Mouse (Mus musculus) cerebellum, postnatal 10 days (tissue): ENCODE results near the gene Gm49711.
A peak's percentile ranks its signal among the peaks of the same experiment; 100 is the strongest.

Source experiments
- DNase-seq, 2 experiments: peaks; one replicate each; pipeline ENCODE4 v3.0.0; 2021; ENCODE audit warnings: mixed read lengths in 2 of 2

Gene Gm49711

DNA sequence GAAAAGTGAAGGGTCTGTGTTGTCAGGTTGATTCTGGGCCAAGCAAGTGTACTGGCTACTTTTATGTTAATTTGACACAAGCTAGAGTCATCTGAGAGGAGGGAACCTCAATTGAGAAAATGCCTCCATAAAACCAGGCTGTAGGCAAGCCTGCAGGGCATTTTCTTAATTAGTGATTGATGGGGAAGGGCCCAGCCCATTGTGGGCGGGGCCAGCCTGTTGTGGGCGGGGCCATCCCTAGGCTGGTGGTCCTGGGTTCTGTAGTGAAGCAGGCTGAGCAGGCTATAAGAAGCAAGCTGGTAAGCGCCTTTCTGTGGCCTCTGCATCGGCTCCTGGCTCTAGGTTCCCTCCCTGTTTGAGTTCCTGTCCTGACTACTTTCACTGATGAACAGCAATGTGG, 69.1 kb downstream of the Gm49711 start:
- DNase-seq = no peak

DNA sequence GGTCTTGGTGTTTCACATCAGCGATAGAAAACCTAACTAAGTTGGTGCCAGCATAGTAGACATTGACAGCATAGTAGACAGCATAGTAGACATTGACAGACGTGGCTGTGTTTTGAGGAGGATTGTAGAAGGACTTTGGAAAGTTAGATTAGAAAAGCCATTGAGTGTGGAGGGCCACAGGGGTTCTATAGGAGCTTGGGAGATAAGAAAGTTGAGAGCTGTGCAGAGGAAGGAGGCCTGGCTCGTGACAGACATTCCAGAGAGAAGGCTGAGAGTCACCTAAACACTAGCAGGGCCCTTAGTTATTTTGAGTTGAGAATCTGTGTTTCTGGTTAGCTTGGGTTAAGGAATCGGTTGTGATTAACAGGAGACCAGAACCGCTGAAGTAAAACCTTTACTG, 69.5 kb downstream of the Gm49711 start:
- DNase-seq = no peak

DNA sequence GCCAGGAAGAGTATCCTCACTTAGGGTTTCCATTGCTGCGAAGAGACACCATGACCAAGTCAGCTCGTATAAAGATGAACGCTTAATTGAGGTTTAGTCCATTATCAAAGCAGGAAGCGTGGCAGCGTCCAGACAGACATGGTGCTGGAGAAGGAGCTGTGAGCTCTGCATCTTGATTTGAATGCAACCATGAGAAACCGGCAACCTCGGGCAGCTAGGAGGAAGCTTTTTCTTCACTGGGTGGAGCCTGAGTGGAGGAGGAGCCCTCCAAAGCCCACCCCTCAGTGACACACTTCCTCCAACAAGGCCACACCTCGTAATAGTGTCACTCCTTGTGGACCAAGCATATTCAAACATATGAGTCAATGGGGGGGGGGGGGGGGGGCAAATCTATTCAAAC, 71.7 kb downstream of the Gm49711 start:
- DNase-seq = no peak

DNA sequence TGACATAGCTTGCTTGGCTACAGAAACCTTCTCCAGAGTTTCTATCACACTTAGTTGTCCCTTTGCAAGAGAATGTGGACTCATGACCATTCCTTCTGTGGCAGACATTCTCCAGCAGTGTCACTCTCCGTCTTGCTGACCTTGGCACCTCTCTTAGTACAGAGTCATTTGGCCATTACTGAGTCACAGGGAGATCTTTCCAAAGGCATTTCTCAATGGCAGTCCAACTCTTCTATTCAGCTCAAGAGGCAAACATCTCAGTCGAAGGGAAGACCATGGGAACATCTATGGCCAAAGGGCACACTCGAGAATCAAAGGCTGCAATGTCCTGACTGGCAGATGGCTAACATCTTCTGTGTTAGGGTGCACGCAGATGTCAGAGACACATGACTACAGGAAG, 74.4 kb downstream of the Gm49711 start:
- DNase-seq = no peak

DNA sequence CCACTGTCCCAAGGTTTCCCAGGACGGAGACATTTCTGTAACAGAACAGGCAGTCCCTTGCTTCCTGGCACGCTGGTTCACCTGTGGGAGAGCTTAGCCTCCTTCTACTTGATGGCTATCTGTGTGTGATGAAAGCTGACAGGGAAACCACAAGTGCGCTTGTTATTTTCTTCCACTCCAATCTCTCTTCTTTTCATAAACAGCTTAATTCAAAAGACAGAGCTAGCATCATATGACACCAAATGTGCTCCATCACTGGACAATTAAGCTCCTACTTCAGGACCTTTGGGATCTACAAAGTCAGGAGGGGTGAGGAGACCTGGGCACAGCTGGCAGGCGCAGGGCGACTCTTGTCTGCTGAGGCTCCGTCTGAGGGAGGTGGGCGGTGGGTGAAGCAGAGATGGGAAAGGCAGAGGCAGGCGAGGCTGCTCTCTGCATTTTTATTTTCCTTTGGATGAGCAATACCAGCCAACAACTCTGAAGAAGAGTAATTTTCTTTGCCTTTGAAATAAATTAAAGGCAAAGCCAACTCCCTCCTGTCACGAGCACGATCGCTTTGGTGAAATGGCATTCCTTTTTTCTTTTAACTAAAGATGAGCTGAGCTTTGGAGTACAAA, 76.1 kb downstream of the Gm49711 start:
- no peak for DNase-seq

DNA sequence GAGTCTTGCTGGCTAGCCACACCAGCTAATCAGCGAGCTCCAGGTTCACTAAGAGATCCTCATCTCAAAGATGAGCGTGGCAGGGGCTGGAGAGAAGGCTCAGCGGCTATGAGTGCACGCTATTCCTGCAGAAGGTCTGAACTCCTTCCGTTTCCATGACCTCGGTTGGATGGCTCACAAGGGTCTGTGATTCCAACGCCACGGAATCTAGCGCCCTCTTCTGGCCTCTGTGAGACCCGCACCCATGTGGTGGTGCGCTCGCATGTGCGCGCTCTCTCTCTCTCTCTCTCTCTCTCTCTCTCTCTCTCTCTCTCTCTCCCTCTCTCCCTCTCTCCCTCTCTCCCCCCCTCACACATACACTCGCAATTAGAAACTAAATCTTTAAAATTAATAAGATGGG, 78.2 kb downstream of the Gm49711 start:
- no peak for DNase-seq

DNA sequence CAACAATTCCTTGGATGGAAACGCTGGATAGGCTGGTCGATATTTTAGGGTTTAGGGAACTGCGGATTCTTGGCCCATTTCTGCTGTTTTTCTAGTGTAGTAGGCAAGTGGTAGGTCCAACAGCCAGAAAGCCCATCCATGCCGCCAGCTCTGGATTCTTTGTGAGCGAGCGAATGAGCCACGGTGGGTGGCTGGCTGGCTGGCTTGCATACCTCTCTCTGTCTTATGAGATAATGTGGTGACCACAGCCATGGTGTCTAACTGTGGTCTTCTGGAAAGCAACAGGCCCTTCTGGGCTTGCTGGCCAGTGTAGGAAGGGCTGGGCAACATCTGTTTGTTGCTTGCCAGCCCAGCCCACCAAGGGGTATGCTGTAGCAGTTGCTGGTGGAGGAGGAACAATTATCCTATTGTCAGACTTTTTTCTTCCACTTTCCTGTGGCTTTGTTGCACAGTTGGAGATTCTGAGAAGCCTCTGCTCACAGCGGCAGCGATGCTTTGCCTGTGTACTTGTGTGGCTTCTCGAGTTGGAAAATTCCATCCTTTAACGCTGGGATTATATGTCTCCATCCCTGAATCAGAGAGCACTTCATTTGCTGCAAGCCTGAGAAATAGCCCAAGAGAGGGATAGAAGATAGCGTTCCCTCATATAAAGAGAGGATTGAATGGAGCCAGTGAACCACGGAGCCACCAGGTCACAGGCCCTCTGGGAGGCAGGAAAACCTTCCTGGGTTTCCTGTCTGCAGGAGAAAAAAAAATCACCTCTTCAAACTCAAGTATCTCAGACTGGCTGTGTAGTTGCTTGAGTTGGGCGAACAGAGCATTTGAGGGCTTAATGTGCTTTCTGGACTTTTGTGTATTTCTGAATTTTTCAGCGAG, 81.5 kb downstream of the Gm49711 start:
- peak in 1 of 2 experiments; percentile 36 for DNase-seq

DNA sequence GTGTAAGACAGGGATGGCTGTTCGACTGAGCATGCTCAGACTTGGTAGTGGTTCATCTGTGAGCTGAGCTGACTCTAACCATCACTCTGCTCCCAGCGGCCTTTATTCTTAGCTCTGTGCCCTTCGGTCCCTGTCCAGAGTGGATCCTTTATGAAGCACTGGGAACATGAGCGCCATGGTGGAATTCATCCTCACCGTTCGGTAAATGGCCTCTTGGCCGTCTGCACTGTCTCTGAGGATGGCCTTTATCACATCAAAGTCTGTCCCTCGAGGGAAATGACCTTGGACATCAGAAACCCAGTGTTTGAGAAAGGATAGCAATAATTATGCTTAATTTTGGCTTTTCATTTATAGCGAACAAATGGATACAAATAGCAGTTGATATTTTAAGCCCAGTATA, 82.2 kb downstream of the Gm49711 start:
- no peak for DNase-seq

DNA sequence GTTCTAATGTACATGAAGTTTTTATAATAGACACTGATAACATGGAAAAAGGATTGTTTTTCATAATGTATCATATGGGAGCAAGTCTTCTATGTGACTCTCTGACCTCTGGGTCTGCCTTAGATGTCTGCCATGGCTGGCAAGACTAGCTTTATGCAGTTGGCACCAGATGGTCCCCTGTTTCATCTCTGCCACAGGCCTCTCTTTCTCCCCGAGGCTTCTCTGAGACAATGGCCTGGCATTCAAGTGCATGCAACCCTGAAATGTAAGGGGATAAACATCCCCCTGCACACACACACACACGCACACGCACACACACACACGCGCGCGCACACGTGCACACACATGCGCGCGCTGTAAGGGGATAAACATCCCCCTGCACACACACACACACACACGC, 82.9 kb downstream of the Gm49711 start:
- peak in 1 of 2 experiments; percentile 66 for DNase-seq

DNA sequence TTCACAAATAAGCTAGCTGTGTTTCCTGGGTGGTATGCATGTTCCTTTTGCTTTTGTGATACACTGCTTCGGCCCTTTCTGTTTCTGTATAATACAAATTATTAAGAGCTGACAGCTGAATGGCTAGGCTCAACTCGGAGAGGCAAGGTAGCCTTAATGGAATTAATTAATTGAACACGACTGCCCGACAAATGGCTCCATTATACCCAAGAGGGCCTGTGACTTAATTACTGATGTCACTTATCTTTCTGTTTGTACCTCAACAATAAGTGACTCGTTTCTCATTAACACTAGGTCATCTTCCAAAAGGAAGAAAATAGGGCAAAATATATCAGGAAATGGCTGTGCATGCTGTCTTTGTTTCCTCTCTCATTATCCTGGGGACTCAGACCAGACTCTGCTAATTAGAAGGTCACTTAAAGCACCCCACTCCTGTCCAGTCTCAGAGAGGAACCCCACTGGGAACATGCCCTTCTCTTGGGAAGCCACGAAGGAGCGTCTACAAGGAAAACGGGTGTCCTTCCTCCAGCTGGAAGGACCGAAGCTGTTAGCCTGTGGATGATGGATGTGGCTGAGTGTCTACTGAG, 84.4 kb downstream of the Gm49711 start:
- DNase-seq = no peak

DNA sequence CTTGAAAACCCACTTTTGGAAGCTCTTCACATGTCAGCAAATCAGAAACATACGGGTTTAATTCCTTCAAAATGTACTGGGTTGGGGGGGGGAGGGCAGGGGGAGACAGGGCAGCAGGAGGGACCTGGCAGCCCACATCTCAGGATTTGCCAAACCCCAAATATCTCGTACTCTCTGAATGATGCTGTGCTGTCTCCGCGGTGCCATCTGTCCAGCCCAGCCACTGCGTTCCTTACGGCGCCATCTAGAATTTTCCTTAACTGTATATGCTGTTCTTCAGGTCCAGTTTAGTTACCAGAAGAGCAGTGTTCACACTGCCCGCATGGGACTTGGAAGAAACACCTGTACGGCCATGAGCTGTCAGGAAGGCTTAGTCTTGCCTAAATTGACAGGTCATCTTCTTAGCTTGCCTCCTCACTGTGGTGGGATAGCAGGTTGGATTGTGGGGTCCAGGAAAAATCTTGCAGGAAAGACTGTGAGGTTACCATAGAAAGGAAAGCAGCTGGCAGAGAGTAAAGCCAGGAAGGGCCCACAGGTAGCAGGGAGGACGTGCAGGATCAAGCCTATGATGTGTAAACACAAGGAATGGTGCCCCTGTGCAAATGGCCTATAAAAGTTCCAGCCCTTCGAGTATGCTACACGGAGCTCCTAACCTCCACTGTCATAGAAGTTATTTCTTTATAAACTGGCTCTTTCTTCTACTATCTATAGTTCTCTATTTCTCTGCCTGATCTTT, 89.7 kb downstream of the Gm49711 start:
- DNase-seq = peak; percentile 74 to 80

DNA sequence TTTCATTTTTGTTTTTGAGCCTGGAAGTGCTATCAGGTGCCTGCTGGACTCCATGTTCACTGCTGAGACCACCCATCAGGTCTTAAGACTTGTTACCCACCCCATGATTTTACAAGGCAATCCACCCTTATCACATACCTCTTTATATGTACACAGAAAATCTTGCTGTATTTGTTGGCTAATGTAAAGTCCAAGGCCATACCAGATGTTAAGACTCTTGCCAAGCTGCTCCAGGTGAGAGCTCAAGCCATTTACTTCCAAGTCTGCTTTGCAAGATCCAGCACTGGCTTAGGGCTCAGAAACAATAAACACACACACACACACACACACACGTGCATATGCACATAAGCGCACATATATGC, 90.2 kb downstream of the Gm49711 start:
- no peak for DNase-seq

DNA sequence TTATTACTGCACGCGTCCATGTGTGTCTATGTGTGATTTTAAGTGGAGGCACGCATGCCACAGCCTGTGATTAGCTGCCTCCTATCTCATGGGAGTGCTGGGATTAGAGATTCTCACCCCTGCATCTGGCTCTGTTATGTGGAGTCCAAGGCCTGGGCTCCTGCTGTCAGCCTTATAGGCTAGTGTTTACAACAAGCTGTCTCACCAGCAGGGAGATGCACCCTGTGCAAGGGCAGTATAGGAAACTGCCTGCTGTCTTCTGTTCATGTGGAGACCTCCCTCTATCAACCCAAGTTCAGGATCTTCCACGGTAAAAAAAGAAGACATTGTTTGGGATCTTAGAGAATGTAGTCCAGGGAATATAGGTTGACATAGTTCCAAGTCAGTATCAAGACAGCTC, 92.9 kb downstream of the Gm49711 start:
- DNase-seq = no peak

DNA sequence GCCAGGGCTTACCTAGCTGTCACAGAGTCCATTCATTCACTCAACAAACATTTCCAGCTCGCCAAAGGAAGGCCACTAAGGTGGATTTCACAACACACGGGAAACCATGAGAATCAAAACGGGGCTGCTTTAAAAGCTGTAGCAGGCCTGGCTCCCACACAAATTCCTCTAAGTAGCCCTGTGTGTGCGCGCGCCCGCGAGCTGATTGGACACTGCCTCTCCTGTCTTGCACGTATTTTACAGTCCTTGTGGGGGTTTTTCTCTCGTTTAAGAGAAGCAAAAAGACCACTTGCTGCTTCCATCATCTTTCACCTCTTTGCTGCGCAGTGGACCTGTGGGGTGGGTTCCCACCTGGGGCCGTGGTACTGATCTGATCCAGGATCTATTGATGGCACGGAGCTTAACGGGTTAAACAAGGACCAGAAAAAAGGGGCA, 99.9 kb downstream of the Gm49711 start:
- peak; percentile 73 to 78 for DNase-seq

DNA sequence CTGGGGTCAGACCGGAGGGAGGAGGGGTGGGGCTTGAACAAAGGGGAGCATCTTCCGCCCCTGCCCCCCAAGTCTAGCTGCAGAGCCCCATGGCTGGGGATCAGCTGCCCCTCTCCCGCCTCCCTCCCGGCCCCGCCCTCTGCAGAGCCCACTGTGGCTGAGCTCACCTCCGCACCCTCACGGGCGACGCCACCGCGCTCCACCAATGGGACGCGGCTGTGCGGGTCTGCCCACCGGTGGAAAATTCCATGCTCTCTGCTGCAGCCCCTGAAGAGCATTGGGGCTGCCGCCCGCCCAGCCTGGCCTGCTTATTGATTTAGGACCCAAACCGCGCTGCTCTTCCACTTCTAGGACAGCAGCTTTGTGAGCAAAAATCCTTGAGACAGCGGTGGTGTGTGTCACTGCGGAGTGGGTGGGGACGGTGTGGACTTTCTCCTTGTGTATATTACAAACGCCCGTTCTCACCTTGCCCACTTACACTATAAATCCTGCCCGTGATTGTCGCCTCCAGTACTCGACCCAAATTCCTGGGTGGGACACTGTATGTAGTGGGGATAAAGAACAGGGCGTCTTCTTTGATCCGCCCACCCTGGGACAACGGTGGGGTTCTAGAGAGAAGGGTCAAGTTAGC, 100.5 kb downstream of the Gm49711 start:
- DNase-seq = peak; percentile 88 to 91

DNA sequence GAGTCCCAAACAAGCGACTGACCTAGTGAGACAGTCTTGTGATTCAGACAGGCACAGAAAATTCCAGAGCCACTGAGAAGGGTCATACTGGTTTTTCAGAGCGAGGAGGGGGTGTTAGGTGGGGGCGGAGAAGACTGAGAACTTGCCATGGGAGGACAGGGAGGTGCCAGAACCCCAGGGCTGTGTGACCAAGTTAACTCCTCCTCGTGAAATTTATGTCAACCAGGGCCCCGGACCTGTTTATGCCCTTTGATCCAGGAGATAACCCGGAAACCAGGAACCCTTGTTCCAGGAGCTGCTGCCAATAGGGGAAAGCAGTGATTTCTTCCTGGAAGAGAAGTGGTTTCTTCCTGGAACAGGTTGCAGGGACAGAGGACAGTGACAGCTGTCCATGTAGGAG, 101.0 kb downstream of the Gm49711 start:
- DNase-seq = peak; percentile 52 to 58

DNA sequence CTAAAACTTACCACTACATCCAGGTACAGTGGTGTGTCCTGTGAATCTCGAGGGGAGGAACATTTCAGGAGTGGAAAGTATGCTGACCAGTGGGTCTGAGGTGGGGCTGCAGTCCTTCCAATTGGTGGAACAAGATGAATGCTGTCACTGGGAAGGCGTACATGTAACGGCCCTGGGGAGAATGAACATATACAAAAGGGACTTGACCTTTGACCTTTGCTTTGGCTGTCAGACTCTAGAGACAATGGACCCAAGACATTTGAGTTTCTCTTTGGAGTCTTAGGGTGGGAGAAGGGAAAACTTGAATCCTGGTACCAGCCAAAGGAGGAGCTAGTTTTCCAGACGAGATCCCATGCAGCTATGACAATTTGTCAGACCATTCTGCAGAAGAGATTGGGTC, 104.2 kb downstream of the Gm49711 start:
- no peak for DNase-seq

DNA sequence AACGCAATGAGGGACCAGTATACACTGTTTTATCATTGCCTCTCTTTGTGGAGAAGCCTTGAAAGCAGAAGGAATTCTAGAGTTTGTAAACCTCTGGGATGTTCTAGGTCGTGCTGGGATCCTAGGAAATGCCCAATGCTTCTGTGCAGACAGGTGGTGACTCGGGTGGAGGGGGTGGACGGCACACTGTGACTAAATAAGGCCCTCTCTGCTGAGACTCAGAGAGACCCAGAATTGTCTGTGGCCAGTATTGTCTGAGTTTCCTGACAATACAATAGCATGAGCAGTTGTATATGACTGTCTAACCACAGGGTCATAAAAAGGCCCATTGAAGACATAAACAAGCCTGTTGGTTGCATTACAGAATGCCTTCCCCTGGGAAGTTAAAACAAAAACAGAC, 105.4 kb downstream of the Gm49711 start:
- no peak for DNase-seq

DNA sequence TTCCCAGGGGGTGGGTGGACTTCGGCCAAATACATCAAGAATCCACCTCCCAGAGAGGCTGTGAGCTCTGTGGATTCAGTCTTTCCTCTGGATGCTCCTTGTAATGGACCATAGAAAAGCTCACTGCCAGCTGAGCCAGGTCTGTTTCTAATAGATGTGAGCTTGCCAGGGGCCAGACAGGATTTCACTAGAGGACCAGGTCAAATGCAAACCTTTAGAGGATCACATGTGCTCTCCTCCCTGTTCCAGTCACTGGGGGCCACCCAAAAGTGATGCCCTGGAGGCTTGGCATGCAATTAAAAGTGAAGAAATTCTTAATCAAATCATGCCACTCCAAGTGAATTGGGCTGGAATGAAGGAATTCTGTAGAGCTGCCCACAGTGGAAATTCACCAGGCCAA, 117.9 kb downstream of the Gm49711 start:
- peak in 1 of 2 experiments; percentile 22 for DNase-seq

DNA sequence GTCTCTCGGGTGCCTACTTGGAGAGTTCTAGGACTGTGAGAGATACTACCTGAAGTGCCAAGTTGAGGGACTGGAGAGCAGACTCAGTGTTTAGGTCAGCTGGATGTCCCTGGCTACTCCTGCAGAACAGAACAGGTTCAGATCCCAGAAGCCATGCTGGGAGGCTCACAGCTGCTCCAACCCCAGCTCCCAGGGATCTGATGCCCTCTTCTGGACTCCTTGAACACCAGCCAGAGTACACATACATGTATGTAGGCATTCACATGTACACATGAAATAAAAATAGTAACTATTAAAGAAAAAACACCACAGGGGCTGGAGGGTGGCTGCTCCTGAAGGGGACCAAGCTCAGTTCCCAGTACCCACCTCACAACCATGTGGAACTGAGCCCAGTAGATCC, 119.6 kb downstream of the Gm49711 start:
- peak in 1 of 2 experiments; percentile 38 for DNase-seq

DNA sequence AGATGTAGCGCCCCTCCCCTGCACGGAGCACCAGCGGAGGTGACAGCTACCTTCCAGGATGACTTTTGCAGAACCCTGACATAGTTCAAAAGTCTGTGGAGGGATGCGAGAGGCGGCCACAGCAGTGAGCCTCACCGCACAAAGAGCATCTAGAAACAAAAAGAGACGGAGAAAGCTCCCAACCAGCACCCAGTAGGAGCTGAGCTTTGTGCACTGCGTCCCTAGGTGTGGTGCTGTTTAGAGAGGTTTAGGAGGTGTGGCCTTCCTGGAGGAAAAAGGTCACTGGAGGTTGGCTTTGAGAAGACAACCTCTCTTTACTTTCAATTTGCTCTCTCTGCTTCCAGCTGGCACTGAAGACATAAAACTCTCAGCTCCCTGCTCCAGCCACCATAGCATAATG, 121.2 kb downstream of the Gm49711 start:
- DNase-seq = no peak

DNA sequence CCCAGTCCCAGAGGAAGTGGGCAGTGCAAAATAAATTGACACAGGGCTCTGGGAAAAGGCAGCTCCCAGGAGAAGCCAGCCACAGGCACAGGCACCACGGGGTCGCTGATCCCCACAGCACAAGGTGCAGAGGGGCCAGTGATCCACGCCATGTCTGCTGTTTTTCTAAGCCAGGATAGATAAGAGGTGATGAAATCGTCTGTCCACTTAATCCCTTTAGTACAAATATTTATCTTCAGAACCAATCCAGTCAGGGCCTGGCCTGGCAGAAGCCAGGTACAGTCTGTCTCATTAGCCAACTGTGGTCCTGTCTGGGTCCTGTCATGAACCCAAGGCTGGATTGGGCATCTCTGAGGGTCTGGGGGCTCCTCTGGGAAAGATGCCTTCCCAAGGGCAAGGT, 125.4 kb downstream of the Gm49711 start:
- no peak for DNase-seq

DNA sequence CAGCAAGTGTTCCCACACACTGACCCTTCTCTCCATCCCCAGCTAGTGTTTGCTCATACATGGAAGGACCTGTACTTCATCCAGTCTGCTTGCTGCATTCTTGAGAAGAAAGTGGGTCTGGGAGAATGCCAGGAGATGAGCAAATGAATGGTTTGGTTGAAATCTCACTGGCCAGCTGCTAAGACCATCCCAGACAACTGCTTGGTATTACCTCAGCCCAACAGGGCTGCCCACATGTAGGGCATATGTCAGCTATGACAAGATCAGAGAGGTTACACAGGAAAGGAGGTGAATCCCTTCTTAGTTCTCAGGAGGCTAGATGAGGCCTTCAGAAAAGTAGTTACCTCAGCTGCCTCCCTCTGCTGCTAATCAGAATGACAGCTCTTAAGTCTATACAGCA, 132.5 kb downstream of the Gm49711 start:
- DNase-seq = no peak
